Mouse (Mus musculus): ENCODE data around the gene Lyzl4. TPM values are rescaled to one million over a fixed set of nuclear protein-coding genes. Genes with fewer than 3 reads are reported as not detected.

The Lyzl4 gene
- polyA plus RNA-seq (2017; shearing (Covaris generic)): not detected

DNA sequence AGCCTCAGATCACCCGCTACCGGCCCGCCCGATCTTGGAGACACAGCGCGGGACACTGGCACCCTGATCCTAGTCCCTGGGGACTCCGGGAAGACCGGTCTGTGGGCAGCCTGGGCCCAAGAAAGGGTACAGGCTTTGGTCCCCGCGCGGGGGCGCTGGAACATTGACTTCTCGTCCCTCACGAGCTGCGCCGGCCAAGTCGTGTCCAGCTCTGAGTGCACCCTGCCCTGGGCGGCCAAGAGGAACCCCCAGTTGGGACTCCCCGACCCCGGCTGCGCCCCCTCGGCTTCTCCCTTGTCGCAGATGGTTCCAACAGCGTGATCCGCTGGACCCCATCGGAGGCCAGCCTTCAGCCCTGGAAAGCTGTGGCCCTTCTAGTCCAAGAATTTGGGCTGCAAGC lies at the start of gene Lyzl4:
Lyzl4 (minus strand) TSS at position 96 of the 400 bp plus-strand sequence.

DNA sequence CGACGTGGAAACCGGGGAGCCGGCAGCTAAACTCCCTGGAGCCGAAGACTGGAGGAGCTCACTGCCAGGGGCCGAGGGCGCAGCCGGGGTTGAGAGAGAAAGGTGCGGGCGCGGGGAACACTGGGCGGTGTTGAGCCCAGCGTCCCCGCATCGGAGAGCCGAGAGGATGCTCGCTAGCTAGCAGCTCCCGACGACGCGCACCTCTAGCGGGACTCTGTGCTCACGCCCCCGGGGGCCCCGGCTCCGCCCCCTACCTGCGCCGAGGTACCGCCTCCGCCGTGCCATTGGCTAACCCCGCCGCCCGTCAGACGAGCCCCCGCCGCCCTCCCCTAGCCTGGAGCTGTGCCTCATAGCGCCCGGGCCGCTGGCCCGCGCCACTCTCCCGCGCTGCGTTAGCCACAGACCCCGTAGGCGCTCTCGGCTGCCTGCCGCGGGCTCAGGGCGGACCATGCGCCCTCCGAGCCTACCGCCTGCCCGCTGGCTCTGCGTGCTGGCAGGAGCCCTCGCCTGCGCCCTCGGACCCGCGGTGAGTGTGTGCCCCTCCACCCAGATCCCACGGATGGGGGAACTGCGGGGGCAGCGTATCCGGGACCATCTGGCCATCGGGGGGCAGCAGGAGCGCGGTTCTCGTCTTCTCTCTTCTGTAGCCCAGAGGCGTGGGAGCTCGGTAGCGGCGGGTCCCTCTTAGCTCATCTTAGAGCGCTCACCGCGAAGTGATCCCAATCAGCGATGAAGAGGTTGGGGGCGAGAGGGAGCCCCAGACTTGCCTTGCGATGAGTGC lies 695 bp upstream of the Lyzl4 start, which contains the start of gene Vipr1:
Vipr1 (plus strand) TSS at position 316 of the 781 bp plus-strand sequence.

Other genes with a start within 250 kb of the Lyzl4 start
- gene Cck, start 146.4 kb downstream of the Lyzl4 start, polyA plus RNA-seq (2017; shearing (Covaris generic)): not detected
- 85.6 TPM for gene Vipr1, start 620 bp upstream of the Lyzl4 start, polyA plus RNA-seq (2017; shearing (Covaris generic))
- gene Sec22c, start 63.4 kb upstream of the Lyzl4 start, polyA plus RNA-seq (2017; shearing (Covaris generic)): 41.5 TPM
- 21.6 TPM for gene Ss18l2, start 68.2 kb upstream of the Lyzl4 start, polyA plus RNA-seq (2017; shearing (Covaris generic))
- gene Nktr, start 77.1 kb upstream of the Lyzl4 start, polyA plus RNA-seq (2017; shearing (Covaris generic)): 177 TPM
- not detected for gene Zfp651, start 117.2 kb upstream of the Lyzl4 start, polyA plus RNA-seq (2017; shearing (Covaris generic))
- gene Klhl40, start 135.5 kb upstream of the Lyzl4 start, polyA plus RNA-seq (2017; shearing (Covaris generic)): not detected
- gene Hhatl, start 150.4 kb upstream of the Lyzl4 start, polyA plus RNA-seq (2017; shearing (Covaris generic)): not detected
- not detected for gene Ccdc13, start 197.4 kb upstream of the Lyzl4 start, polyA plus RNA-seq (2017; shearing (Covaris generic))
- 79.7 TPM for gene Higd1a, start 216.3 kb upstream of the Lyzl4 start, polyA plus RNA-seq (2017; shearing (Covaris generic))

All from naive thymus-derived CD4-positive, alpha-beta T cell, adult 5 months (primary cell).